Mouse (Mus musculus): ENCODE results near the gene Isyna1. TPM values are rescaled to one million over a fixed set of nuclear protein-coding genes. Genes with fewer than 3 reads are reported as not detected.

The Isyna1 gene
- total and polyA plus RNA-seq, 3 experiments: 84.1 to 189 TPM; not detected in 1

- H3K9me3 ChIP-seq (replicated peaks; ENCODE audit: insufficient read depth, low read length): no peaks in the 10 kb centered on the region
- H3K27me3 ChIP-seq (ENCODE audit: control insufficient read depth in 1 of 2, insufficient read depth in 2 of 2, low read length in 2 of 2): no peaks in the 10 kb centered on the region
- H3K79me2 ChIP-seq (ENCODE audit: control insufficient read depth, insufficient read depth, low read length, poor library complexity): peaks cover 4% of the 10 kb centered on the region; the same call in 1 of the 2 replicates
- H3K36me3 ChIP-seq (ENCODE audit: control insufficient read depth in 1 of 2, insufficient read depth in 2 of 2, low read length in 2 of 2): peaks cover 0 to 15% of the 10 kb centered on the region in 2 experiments; a peak in 2 of 4 replicates
- DNase-seq (ENCODE audit: low read depth, low spot score): no peak
- no peak overlapping the region for H3K9ac ChIP-seq (ENCODE audit: control insufficient read depth, low read depth, low read length, poor library complexity, severe bottlenecking)
- TF ChIP-seq ZC3H11A (IDR thresholded peaks at IDR 0.05; ENCODE audit: low read depth, low read length) (no peak), KAT2A (conservative IDR thresholded peaks at IDR 0.05; ENCODE audit: low read depth, low read length) (no peak), CHD1 (IDR thresholded peaks at IDR 0.05; ENCODE audit: low read depth, low read length) (no peak), CHD2 (IDR thresholded peaks at IDR 0.05; ENCODE audit: low read length) (no peak), HCFC1 (IDR thresholded peaks at IDR 0.05; ENCODE audit: low read depth, low read length) (no peak), GABPA (IDR thresholded peaks at IDR 0.05; ENCODE audit: low read depth, low read length) (no peak), USF1 (IDR thresholded peaks at IDR 0.05; ENCODE audit: low read depth, low read length) (no peak), ZKSCAN1 (IDR thresholded peaks at IDR 0.05; ENCODE audit: low read depth, low read length) (no peak), ELF1 (IDR thresholded peaks at IDR 0.05; ENCODE audit: low read depth, low read length) (no peak), TBP (IDR thresholded peaks at IDR 0.05; ENCODE audit: low read depth, low read length) (no peak), MAFK (IDR thresholded peaks at IDR 0.05; ENCODE audit: borderline replicate concordance, low read depth, low read length) (no peak), MAZ (IDR thresholded peaks at IDR 0.05; ENCODE audit: low read depth, low read length) (no peak), MEF2A (IDR thresholded peaks at IDR 0.05; ENCODE audit: extremely low read depth, insufficient replicate concordance, low read depth, low read length, poor library complexity, severe bottlenecking) (no peak), RAD21 (IDR thresholded peaks at IDR 0.05; ENCODE audit: low read depth, low read length) (no peak), ETS1 (IDR thresholded peaks at IDR 0.05; ENCODE audit: low read depth, low read length) (no peak), CTCF (IDR thresholded peaks at IDR 0.05 in 2 of 3, conservative IDR thresholded peaks at IDR 0.05 in 1 of 3; ENCODE audit: control insufficient read depth in 1 of 3, insufficient read depth in 1 of 3, low read depth in 2 of 3, low read length in 3 of 3, poor library complexity in 1 of 3, severe bottlenecking in 1 of 3) (no peak), MYC (IDR thresholded peaks at IDR 0.05; ENCODE audit: low read depth, low read length) (no peak), NELFE (IDR thresholded peaks at IDR 0.05; ENCODE audit: low read depth, low read length) (no peak)
- no peak overlapping the region for H3K4me3 ChIP-seq (ENCODE audit: control insufficient read depth in 1 of 2, insufficient read depth in 1 of 2, low read depth in 2 of 2, low read length in 2 of 2)
- H3K27ac ChIP-seq (ENCODE audit: control insufficient read depth, low read depth, low read length): no peak overlapping the region
- H3K4me1 ChIP-seq (ENCODE audit: control insufficient read depth in 1 of 2, insufficient read depth in 2 of 2, low read length in 2 of 2): peaks cover 2 to 32% of the 10 kb centered on the region in 2 experiments
Measured at GRCm38 (mm10) chr8:70615281-70615680, 21.1 kb downstream of the Isyna1 start.

DNA sequence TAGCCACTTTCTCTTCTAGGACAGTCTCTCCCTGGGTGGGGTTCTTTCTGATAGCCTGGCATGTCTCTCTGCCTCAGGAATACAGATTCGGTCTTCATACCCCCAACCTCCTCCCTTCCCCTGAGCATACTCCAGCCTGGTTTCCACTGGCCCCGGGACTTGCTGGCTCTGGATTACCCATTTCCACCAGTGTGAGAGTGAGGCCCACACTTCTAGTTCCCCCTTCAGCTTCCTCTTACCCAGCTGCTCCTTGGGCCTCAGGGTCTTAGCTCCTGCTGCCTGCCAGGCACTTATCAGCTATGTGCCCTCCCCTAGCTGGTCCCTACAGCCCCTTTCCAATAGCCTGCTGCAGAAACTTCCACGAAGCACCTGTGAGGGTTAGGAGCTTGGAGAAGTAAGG, 21.7 kb downstream of the Isyna1 start, which contains the start of gene Lrrc25:
Gene Lrrc25, plus strand, starts transcription at position 262 of the 400 bp plus-strand sequence.
- DNase-seq (ENCODE audit: low read depth, low spot score): peak; percentile 76

More for the DNA sequence above, 21.7 kb downstream of the Isyna1 start, which contains the start of gene Lrrc25:
- peak within 1 kb of the TSS; percentile 38; the same call in 1 of the 2 replicates for H3K27ac ChIP-seq (ENCODE audit: control insufficient read depth, low read depth, low read length)
- H3K36me3 ChIP-seq (ENCODE audit: control insufficient read depth in 1 of 2, insufficient read depth in 2 of 2, low read length in 2 of 2): peaks cover 0 to 15% of the 10 kb centered on the region in 2 experiments; a peak in 2 of 4 replicates
- TF ChIP-seq MAZ (IDR thresholded peaks at IDR 0.05; ENCODE audit: low read depth, low read length) (0 out of 2 replicates have a peak, but pooled peaks have one; percentile 21), POLR2A (IDR thresholded peaks at IDR 0.05; ENCODE audit: control insufficient read depth in 1 of 2, insufficient read depth in 1 of 2, low read depth in 1 of 2, low read length in 2 of 2, poor library complexity in 1 of 2) (peak in 1 of 2 experiments; percentile 26; a peak in 1 of 4 replicates), ETS1 (IDR thresholded peaks at IDR 0.05; ENCODE audit: low read depth, low read length) (peak; percentile 55), MAX (IDR thresholded peaks at IDR 0.05; ENCODE audit: low read length) (no peak), ZMIZ1 (IDR thresholded peaks at IDR 0.05; ENCODE audit: low read depth, low read length) (no peak), TBP (IDR thresholded peaks at IDR 0.05; ENCODE audit: low read depth, low read length) (no peak), TAL1 (IDR thresholded peaks at IDR 0.05; ENCODE audit: low read length) (0 out of 2 replicates have a peak, but pooled peaks have one; percentile 5), MAFK (IDR thresholded peaks at IDR 0.05; ENCODE audit: borderline replicate concordance, low read depth, low read length) (no peak), NRF1 (IDR thresholded peaks at IDR 0.05; ENCODE audit: insufficient read depth, low read depth, low read length, poor library complexity, severe bottlenecking) (no peak), ZNF384 (IDR thresholded peaks at IDR 0.05; ENCODE audit: low read depth, low read length) (no peak), HCFC1 (IDR thresholded peaks at IDR 0.05; ENCODE audit: low read depth, low read length) (0 out of 2 replicates have a peak, but pooled peaks have one; percentile 28), POLR2AphosphoS5 (IDR thresholded peaks at IDR 0.05; ENCODE audit: borderline replicate concordance, low read depth, low read length) (no peak), GATA1 (IDR thresholded peaks at IDR 0.05; ENCODE audit: low read depth, low read length) (0 out of 2 replicates have a peak, but pooled peaks have one; percentile 5), SIN3A (IDR thresholded peaks at IDR 0.05; ENCODE audit: low read length) (peak; percentile 32; the same call in 1 of the 2 replicates)
- H3K9ac ChIP-seq (ENCODE audit: control insufficient read depth, low read depth, low read length, poor library complexity, severe bottlenecking): peak within 1 kb of the TSS; percentile 46
- H3K79me2 ChIP-seq (ENCODE audit: control insufficient read depth, insufficient read depth, low read length, poor library complexity): peaks cover 4% of the 10 kb centered on the region; the same call in 1 of the 2 replicates
- peaks cover 2 to 28% of the 10 kb centered on the region in 2 experiments for H3K4me1 ChIP-seq (ENCODE audit: control insufficient read depth in 1 of 2, insufficient read depth in 2 of 2, low read length in 2 of 2)
- no peaks in the 10 kb centered on the region for H3K9me3 ChIP-seq (replicated peaks; ENCODE audit: insufficient read depth, low read length)
- H3K27me3 ChIP-seq (ENCODE audit: control insufficient read depth in 1 of 2, insufficient read depth in 2 of 2, low read length in 2 of 2): no peaks in the 10 kb centered on the region
- no peak within 1 kb of the TSS for H3K4me3 ChIP-seq (ENCODE audit: control insufficient read depth in 1 of 2, insufficient read depth in 1 of 2, low read depth in 2 of 2, low read length in 2 of 2)

Data from MEL (cell line).